ENCODE assay signal across 9 mouse cellular contexts in the genomic region with DNA sequence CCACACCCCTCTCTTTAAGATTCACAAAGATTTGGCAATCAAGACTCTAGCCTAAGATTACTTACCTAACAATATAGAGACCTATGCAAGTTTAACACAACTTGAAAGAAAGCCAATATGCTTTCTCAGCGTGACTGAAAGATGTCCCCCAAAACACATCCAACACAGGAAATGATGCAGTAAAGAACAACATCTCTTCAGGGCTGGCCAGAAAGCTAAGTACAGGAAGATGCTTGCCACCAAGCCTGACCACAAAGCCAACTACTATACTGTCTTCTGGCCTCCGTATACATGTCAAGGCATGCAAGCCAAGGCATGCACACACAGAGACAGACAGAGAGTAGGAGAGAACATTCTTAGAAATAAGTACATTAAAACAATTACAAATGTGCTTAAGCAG. TPM values are rescaled to one million over a fixed set of nuclear protein-coding genes. Genes with fewer than 3 reads are reported as not detected.
DNase-seq lines count a peak whose midpoint lies in the region; ATAC-seq and TF ChIP-seq lines count a peak whose summit lies in the region.
"Had no signal": no experiment of that assay in that cellular context is flagged by ENCODE, and none has a peak within 500 bp of the region (broad histone marks: within the 10 kb centered on the region; RNA-seq: fewer than 3 reads in every experiment).

No protein-coding gene starts in this region.

- H3K27ac ChIP-seq in lung, postnatal 0 days (ENCODE audit: low read length), result 0 out of 2 replicates have a peak overlapping the region, but pooled peaks have one; percentile 4
- H3K27ac ChIP-seq in embryonic facial prominence, embryonic 13.5 days, result no peak overlapping the region
- H3K27ac ChIP-seq in limb, embryonic 11.5 days (replicated peaks; ENCODE audit: low read depth, low read length), result no peak overlapping the region
- H3K27ac ChIP-seq in stomach, embryonic 14.5 days (ENCODE audit: low read length), result no peak overlapping the region

- H3K4me3 ChIP-seq in lung, postnatal 0 days (ENCODE audit: low read depth, low read length), result peak overlapping the region; percentile 94
- H3K4me3 ChIP-seq in embryonic facial prominence, embryonic 13.5 days, result peak overlapping the region; percentile 98
- no peak overlapping the region; the same call in 1 of the 2 replicates for H3K4me3 ChIP-seq in limb, embryonic 11.5 days (ENCODE audit: low read depth, low read length)
- H3K4me3 ChIP-seq in stomach, embryonic 14.5 days (ENCODE audit: low read depth, low read length), result peak overlapping the region; percentile 98

- ATAC-seq in lung, postnatal 0 days, result no peak
- ATAC-seq in embryonic facial prominence, embryonic 13.5 days (ENCODE audit: insufficient number of reproducible peaks, insufficient read depth, low FRiP score, low TSS enrichment, low read depth), result no peak
- no peak for ATAC-seq in limb, embryonic 11.5 days (ENCODE audit: insufficient number of reproducible peaks, low FRiP score, low TSS enrichment, low read depth)
- ATAC-seq in stomach, embryonic 14.5 days (ENCODE audit: insufficient number of reproducible peaks, insufficient read depth, low FRiP score, low read depth), result no peak

- no peak for DNase-seq in lung, postnatal 0 days (ENCODE audit: low spot score)
- no peak for DNase-seq in lung, postnatal 25 days (ENCODE audit: low spot score)
- DNase-seq in limb, embryonic 11.5 days (ENCODE audit: low spot score), result no peak
- no peak for DNase-seq in layer of hippocampus, postnatal 25 days (ENCODE audit: extremely low spot score in 1 of 2, low spot score in 1 of 2)
- no peak for DNase-seq in embryo, embryonic 10 days (ENCODE audit: low spot score)
- DNase-seq: cerebellum, postnatal 25 days; right cerebral cortex, postnatal 4 days had no signal

- no peaks in the 10 kb centered on the region for H3K36me3 ChIP-seq in lung, postnatal 0 days (ENCODE audit: insufficient read depth, low read length)
- H3K36me3 ChIP-seq in embryonic facial prominence, embryonic 13.5 days, result peaks cover 2% of the 10 kb centered on the region; the same call in 1 of the 2 replicates
- H3K36me3 ChIP-seq in limb, embryonic 11.5 days (ENCODE audit: control insufficient read depth, insufficient read depth, low read length), result no peaks in the 10 kb centered on the region
- H3K36me3 ChIP-seq in stomach, embryonic 14.5 days (ENCODE audit: control insufficient read depth, insufficient read depth, low read length), result no peaks in the 10 kb centered on the region

- 52% methylated on average over 2 of the region's 2 CpGs for WGBS in lung, postnatal 0 days
- WGBS in embryonic facial prominence, embryonic 13.5 days, result 69% methylated on average over 2 of the region's 2 CpGs
- 86% methylated on average over 2 of the region's 2 CpGs for WGBS in limb, embryonic 11.5 days
- 70% methylated on average over 2 of the region's 2 CpGs for WGBS in stomach, embryonic 14.5 days

- no peak for TF ChIP-seq EP300 in lung, postnatal 0 days (IDR thresholded peaks at IDR 0.05)

- peak overlapping the region; percentile 66 for H3K4me2 ChIP-seq in lung, postnatal 0 days (replicated peaks; ENCODE audit: low read depth, low read length)
- H3K4me2 ChIP-seq in embryonic facial prominence, embryonic 13.5 days, result peak overlapping the region; percentile 76
- peak overlapping the region; percentile 74; the same call in 1 of the 2 replicates for H3K4me2 ChIP-seq in limb, embryonic 11.5 days (ENCODE audit: low read depth, severe bottlenecking)
- peak overlapping the region; percentile 85 for H3K4me2 ChIP-seq in stomach, embryonic 14.5 days (replicated peaks; ENCODE audit: low read depth, low read length)

- peaks cover 14% of the 10 kb centered on the region; the same call in 1 of the 2 replicates for H3K4me1 ChIP-seq in lung, postnatal 0 days (ENCODE audit: insufficient read depth, low read depth, low read length)
- peaks cover 31% of the 10 kb centered on the region for H3K4me1 ChIP-seq in embryonic facial prominence, embryonic 13.5 days
- peaks cover 11% of the 10 kb centered on the region for H3K4me1 ChIP-seq in limb, embryonic 11.5 days (ENCODE audit: control insufficient read depth, insufficient read depth, low read length)
- peaks cover 20% of the 10 kb centered on the region for H3K4me1 ChIP-seq in stomach, embryonic 14.5 days (ENCODE audit: control insufficient read depth, insufficient read depth, low read length)

- no peak overlapping the region for H3K9ac ChIP-seq in lung, postnatal 0 days (replicated peaks; ENCODE audit: low read depth)
- peak overlapping the region; percentile 97; the same call in 1 of the 2 replicates for H3K9ac ChIP-seq in embryonic facial prominence, embryonic 13.5 days
- H3K9ac ChIP-seq in limb, embryonic 11.5 days (ENCODE audit: low read length), result no peak overlapping the region
- 0 out of 2 replicates have a peak overlapping the region, but pooled peaks have one; percentile 8 for H3K9ac ChIP-seq in stomach, embryonic 14.5 days (replicated peaks; ENCODE audit: low read depth, low read length)

- no peaks in the 10 kb centered on the region for H3K27me3 ChIP-seq in lung, postnatal 0 days (replicated peaks; ENCODE audit: insufficient read depth, low read length)
- H3K27me3 ChIP-seq in embryonic facial prominence, embryonic 13.5 days, result no peaks in the 10 kb centered on the region
- no peaks in the 10 kb centered on the region for H3K27me3 ChIP-seq in limb, embryonic 11.5 days (ENCODE audit: control insufficient read depth, insufficient read depth, low read length)
- no peaks in the 10 kb centered on the region for H3K27me3 ChIP-seq in stomach, embryonic 14.5 days (ENCODE audit: control insufficient read depth, insufficient read depth, low read length)

- no peaks in the 10 kb centered on the region for H3K9me3 ChIP-seq in lung, postnatal 0 days (ENCODE audit: low read length)
- no peaks in the 10 kb centered on the region for H3K9me3 ChIP-seq in embryonic facial prominence, embryonic 13.5 days
- no peaks in the 10 kb centered on the region for H3K9me3 ChIP-seq in limb, embryonic 11.5 days (ENCODE audit: control insufficient read depth, low read length)
- no peaks in the 10 kb centered on the region for H3K9me3 ChIP-seq in stomach, embryonic 14.5 days (ENCODE audit: control insufficient read depth, low read depth, low read length)

- no peak for TF ChIP-seq CTCF in lung, postnatal 0 days (IDR thresholded peaks at IDR 0.05)

RNA-seq across cellular contexts. Expression of gene Pdcd6ip, which starts 2.0 kb away (rescaled TPM):
- polyA plus RNA-seq in lung, postnatal 0 days (2015; fragmentation: Nextera tagmentation; extraction: Ambion mirVana), result 63.8 and 67.2 TPM in 2 replicates
- polyA plus RNA-seq in embryonic facial prominence, embryonic 13.5 days (2015; fragmentation: Nextera tagmentation; extraction: Ambion mirVana), result 55.5 and 60.5 TPM in 2 replicates
- polyA plus RNA-seq in limb, embryonic 11.5 days (2014; fragmentation: Nextera tagmentation; extraction: Ambion mirVana), result 55.6 and 56.2 TPM in 2 replicates
- polyA plus RNA-seq in stomach, embryonic 14.5 days (2014; fragmentation: Nextera tagmentation; extraction: Ambion mirVana), result 80.0 and 81.9 TPM in 2 replicates
- total RNA-seq in layer of hippocampus, postnatal 25 days (2021), result 10 to 100 TPM; 56.2 to 62.0 TPM

RNA-seq across cellular contexts. Expression of gene Clasp2, which starts 35.2 kb away (rescaled TPM):
- polyA plus RNA-seq in lung, postnatal 0 days (2015; fragmentation: Nextera tagmentation; extraction: Ambion mirVana), result 12.1 and 13.1 TPM in 2 replicates
- polyA plus RNA-seq in embryonic facial prominence, embryonic 13.5 days (2015; fragmentation: Nextera tagmentation; extraction: Ambion mirVana), result 28.0 and 31.2 TPM in 2 replicates
- polyA plus RNA-seq in limb, embryonic 11.5 days (2014; fragmentation: Nextera tagmentation; extraction: Ambion mirVana), result 29.6 and 34.5 TPM in 2 replicates
- polyA plus RNA-seq in stomach, embryonic 14.5 days (2014; fragmentation: Nextera tagmentation; extraction: Ambion mirVana), result 34.6 and 34.8 TPM in 2 replicates
- total RNA-seq in layer of hippocampus, postnatal 25 days (2021), result 100 to 1,000 TPM; 209 to 224 TPM

Comparison
In these comparisons a context has a peak if more than half of its experiments do, and no peak if none do; other contexts are left out.
1. H3K9ac ChIP-seq: peak in embryonic facial prominence, embryonic 13.5 days (single experiment) and stomach, embryonic 14.5 days (single experiment); none in lung, postnatal 0 days (single experiment) and limb, embryonic 11.5 days (single experiment).
2. Peak in every context shown above with its lines, with median percentiles within 50 percentile points of each other: H3K4me2 ChIP-seq.